Mouse (Mus musculus) kidney, embryonic 14.5 days (tissue): Measurements from ENCODE around the gene Zfp219. TPM values are rescaled to one million over a fixed set of nuclear protein-coding genes. Genes with fewer than 3 reads are reported as not detected.
A peak's percentile ranks its signal among the peaks of the same experiment; 100 is the strongest.
"Not testable (repeated sequence)": the region's sequence is repeated elsewhere in the genome, so short reads cannot be mapped to it uniquely, and the experiment has no call there.

Experiments
- ATAC-seq: fragments of 200-750 bp; cut with Nextera tagmentation; 2 replicates; pipeline ENCODE4 v1.8.0; 2017; ENCODE audit warnings: moderate number of reproducible peaks, mild to moderate bottlenecking, moderate TSS enrichment, moderate library complexity; ENCODE audit not compliant: low FRiP score, low TSS enrichment
- H3K27ac ChIP-seq: fragments of 300-500 bp; sonication (generic); 2 replicates; pipeline ENCODE4 v1.5.1; 2014; ENCODE audit warnings: low read depth, mild to moderate bottlenecking, low read length, moderate library complexity, mixed read lengths
- H3K27me3 ChIP-seq: fragments of 300-500 bp; sonication (generic); 2 replicates; pipeline ENCODE4 v1.6.1; 2014; ENCODE audit warnings: mild to moderate bottlenecking, low read length; ENCODE audit not compliant: control insufficient read depth, insufficient read depth
- H3K36me3 ChIP-seq: fragments of 300-500 bp; sonication (generic); 2 replicates; pipeline ENCODE4 v1.6.1; 2014; ENCODE audit warnings: low read length, mixed read lengths; ENCODE audit not compliant: control insufficient read depth, insufficient read depth
- H3K4me1 ChIP-seq: fragments of 300-500 bp; sonication (generic); 2 replicates; pipeline ENCODE4 v1.6.1; 2014; ENCODE audit warnings: low read length, mixed read lengths; ENCODE audit not compliant: control insufficient read depth, insufficient read depth
- H3K4me2 ChIP-seq: fragments of 300-500 bp; sonication (generic); replicated peaks from 2 replicates; pipeline ENCODE4 v1.6.1; 2014; ENCODE audit warnings: low read depth, mild to moderate bottlenecking, low read length
- H3K4me3 ChIP-seq: fragments of 300-500 bp; sonication (generic); 2 replicates; pipeline ENCODE4 v1.5.1; 2014; ENCODE audit warnings: mild to moderate bottlenecking, low read length
- H3K9ac ChIP-seq: fragments of 300-500 bp; sonication (generic); 2 replicates; pipeline ENCODE4 v1.6.1; 2014; ENCODE audit warnings: low read depth, mild to moderate bottlenecking, low read length, moderate library complexity
- H3K9me3 ChIP-seq: fragments of 300-500 bp; sonication (generic); 2 replicates; pipeline ENCODE4 v1.6.1; 2016; ENCODE audit warnings: low read length; ENCODE audit not compliant: control insufficient read depth
- WGBS: fragments of 180-500 bp; shearing (Covaris S2); extraction: QIAGEN DNeasy Blood & Tissue Kit; methylation state at CpG from one replicate; pipeline ENCODE4 v1.1.7; 2014; 5-methylcytosine and 5-hydroxymethylcytosine counted together
- polyA plus RNA-seq: library from polyadenylated mRNA; unstranded; fragments of >200 nt; fragmentation: Nextera tagmentation; extraction: Ambion mirVana; gene quantifications from 2 replicates; pipeline ENCODE4 v1.2.1, GENCODE M21; 2014

Zfp219 gene
- polyA plus RNA-seq, 1 experiment from 2014 or later = 45.5 TPM

- H3K4me2 ChIP-seq, H3K4me3 ChIP-seq, H3K36me3 ChIP-seq, H3K27ac ChIP-seq, ATAC-seq, H3K9ac ChIP-seq, H3K27me3 ChIP-seq, H3K9me3 ChIP-seq, H3K4me1 ChIP-seq: not testable (repeated sequence)
- WGBS = 66% methylated on average over 3 of the region's 3 CpGs
Measured at GRCm38 (mm10) chr14:52042359-52042758, 21.8 kb upstream of the Zfp219 start, which contains the start of gene Olfr221. Olfr221 (minus strand) TSS chr14:52042459.

- H3K9ac ChIP-seq = no peak overlapping the region
- H3K4me1 ChIP-seq = no peaks in the 10 kb centered on the region
- no peak overlapping the region for H3K4me2 ChIP-seq
- peaks cover 2% of the 10 kb centered on the region; the same call in 1 of the 2 replicates for H3K27me3 ChIP-seq
- ATAC-seq = no peak
- no peak overlapping the region for H3K27ac ChIP-seq
- 88% methylated on average over 5 of the region's 5 CpGs for WGBS
- H3K9me3 ChIP-seq = no peaks in the 10 kb centered on the region
- no peak overlapping the region for H3K4me3 ChIP-seq
- H3K36me3 ChIP-seq = no peaks in the 10 kb centered on the region
Measured at GRCm38 (mm10) chr14:52039332-52039731, 18.8 kb upstream of the Zfp219 start.

GRCm38 (mm10) chr14:52035926-52036325, 15.4 kb upstream of the Zfp219 start:
- no peaks in the 10 kb centered on the region for H3K36me3 ChIP-seq
- no peak overlapping the region for H3K27ac ChIP-seq
- H3K4me1 ChIP-seq = no peaks in the 10 kb centered on the region
- no peak overlapping the region for H3K4me3 ChIP-seq
- 85% methylated on average over 6 of the region's 6 CpGs for WGBS
- H3K9ac ChIP-seq = no peak overlapping the region
- no peak for ATAC-seq
- H3K4me2 ChIP-seq = no peak overlapping the region
- no peaks in the 10 kb centered on the region for H3K27me3 ChIP-seq
- no peaks in the 10 kb centered on the region for H3K9me3 ChIP-seq

GRCm38 (mm10) chr14:52026342-52026741, 5.8 kb upstream of the Zfp219 start:
- no peaks in the 10 kb centered on the region for H3K27me3 ChIP-seq
- H3K4me3 ChIP-seq = no peak overlapping the region
- H3K9ac ChIP-seq = no peak overlapping the region
- H3K27ac ChIP-seq = no peak overlapping the region
- H3K36me3 ChIP-seq = no peaks in the 10 kb centered on the region
- H3K4me2 ChIP-seq = no peak overlapping the region
- H3K9me3 ChIP-seq = no peaks in the 10 kb centered on the region
- WGBS = 82% methylated on average over 4 of the region's 4 CpGs
- peaks cover 13% of the 10 kb centered on the region for H3K4me1 ChIP-seq
- ATAC-seq = no peak

GRCm38 (mm10) chr14:52024133-52024532, 3.6 kb upstream of the Zfp219 start:
- H3K4me1 ChIP-seq = peaks cover 20% of the 10 kb centered on the region
- no peak overlapping the region for H3K27ac ChIP-seq
- H3K36me3 ChIP-seq = no peaks in the 10 kb centered on the region
- H3K4me2 ChIP-seq = no peak overlapping the region
- ATAC-seq = no peak
- no peaks in the 10 kb centered on the region for H3K9me3 ChIP-seq
- 89% methylated on average over 2 of the region's 2 CpGs for WGBS
- H3K27me3 ChIP-seq = no peaks in the 10 kb centered on the region
- H3K9ac ChIP-seq = no peak overlapping the region
- H3K4me3 ChIP-seq = no peak overlapping the region

- H3K4me1 ChIP-seq = peaks cover 28% of the 10 kb centered on the region
- no peaks in the 10 kb centered on the region for H3K27me3 ChIP-seq
- H3K4me3 ChIP-seq = peak overlapping the region; percentile 23; the same call in 1 of the 2 replicates
- H3K4me2 ChIP-seq = peak overlapping the region; percentile 55
- 5% methylated on average over 23 of the region's 23 CpGs for WGBS
- peak; percentile 45 for ATAC-seq
- peak overlapping the region; percentile 42 for H3K9ac ChIP-seq
- peak overlapping the region; percentile 60 for H3K27ac ChIP-seq
- H3K36me3 ChIP-seq = no peaks in the 10 kb centered on the region
- no peaks in the 10 kb centered on the region for H3K9me3 ChIP-seq
Measured at GRCm38 (mm10) chr14:52022709-52023459, 2.4 kb upstream of the Zfp219 start.

- H3K9me3 ChIP-seq = no peaks in the 10 kb centered on the region
- H3K4me1 ChIP-seq = peaks cover 28% of the 10 kb centered on the region
- no peak for ATAC-seq
- no peak overlapping the region for H3K4me3 ChIP-seq
- no peaks in the 10 kb centered on the region for H3K27me3 ChIP-seq
- no peak overlapping the region for H3K9ac ChIP-seq
- peak overlapping the region; percentile 55 for H3K4me2 ChIP-seq
- no peaks in the 10 kb centered on the region for H3K36me3 ChIP-seq
- H3K27ac ChIP-seq = peak overlapping the region; percentile 60
- 55% methylated on average over 3 of the region's 3 CpGs for WGBS
Measured at GRCm38 (mm10) chr14:52022244-52022708, 1.7 kb upstream of the Zfp219 start.

GRCm38 (mm10) chr14:52021568-52022212, 1.2 kb upstream of the Zfp219 start:
- H3K4me3 ChIP-seq = no peak overlapping the region
- no peaks in the 10 kb centered on the region for H3K9me3 ChIP-seq
- peaks cover 34% of the 10 kb centered on the region for H3K4me1 ChIP-seq
- H3K4me2 ChIP-seq = no peak overlapping the region
- peak overlapping the region; percentile 14; the same call in 1 of the 2 replicates for H3K27ac ChIP-seq
- no peaks in the 10 kb centered on the region for H3K27me3 ChIP-seq
- no peaks in the 10 kb centered on the region for H3K36me3 ChIP-seq
- 88% methylated on average over 8 of the region's 8 CpGs for WGBS
- peak overlapping the region; percentile 23; the same call in 1 of the 2 replicates for H3K9ac ChIP-seq
- no peak for ATAC-seq

- Histone ChIP-seq H3K9ac (peak overlapping the region; percentile 92; the same call in 1 of the 2 replicates), H3K4me3 (peak overlapping the region; percentile 59; the same call in 1 of the 2 replicates), H3K27me3 (no peaks in the 10 kb centered on the region), H3K4me2 (peak overlapping the region; percentile 59), H3K4me1 (peaks cover 39% of the 10 kb centered on the region), H3K9me3 (no peaks in the 10 kb centered on the region), H3K27ac (peak overlapping the region; percentile 99), H3K36me3 (no peaks in the 10 kb centered on the region)
- 52% methylated on average over 4 of the region's 4 CpGs for WGBS
- ATAC-seq = no peak
Measured at GRCm38 (mm10) chr14:52021138-52021529, 601 bp upstream of the Zfp219 start.
